Mouse (Mus musculus) MEL (cell line): ENCODE results near the gene Tpm4. TPM values are rescaled to one million over a fixed set of nuclear protein-coding genes. Genes with fewer than 3 reads are reported as not detected.

Experiments
- DNase-seq: peaks from one replicate; pipeline ENCODE4 v3.0.0; 2011; ENCODE audit warnings: low read depth, low spot score
- H3K27ac ChIP-seq: 2 replicates; pipeline ENCODE4 v1.5.1; 2012; ENCODE audit warnings: low read depth, mild to moderate bottlenecking, control low read depth, low read length, moderate library complexity; ENCODE audit not compliant: control insufficient read depth
- H3K27me3 ChIP-seq, 2 experiments: fragments of 150-350 bp in 1 of 2; sonication (generic) in 1 of 2; 2 replicates each; pipeline ENCODE4 v1.6.1; 2012; ENCODE audit warnings: low read length in 2 of 2, mild to moderate bottlenecking in 2 of 2, improper control_type of control experiment in 1 of 2, moderate library complexity in 1 of 2; ENCODE audit not compliant: insufficient read depth in 2 of 2, control insufficient read depth in 1 of 2
- H3K36me3 ChIP-seq, 2 experiments: 2 replicates each; pipeline ENCODE4 v1.6.1; 2012 to 2014; ENCODE audit warnings: low read length in 2 of 2, improper control_type of control experiment in 1 of 2, inconsistent platforms in 1 of 2, mild to moderate bottlenecking in 1 of 2; ENCODE audit not compliant: insufficient read depth in 2 of 2, control insufficient read depth in 1 of 2
- H3K4me1 ChIP-seq, 2 experiments: fragments of 150-350 bp in 1 of 2; sonication (generic) in 1 of 2; 2 replicates each; pipeline ENCODE4 v1.6.1; 2012; ENCODE audit warnings: low read length in 2 of 2, improper control_type of control experiment in 1 of 2, mild to moderate bottlenecking in 1 of 2; ENCODE audit not compliant: insufficient read depth in 2 of 2, control insufficient read depth in 1 of 2
- H3K4me3 ChIP-seq, 2 experiments: fragments of 150-350 bp in 1 of 2; sonication (generic) in 1 of 2; 2 replicates each; pipeline ENCODE4 v1.5.1; 2012; ENCODE audit warnings: low read depth in 2 of 2, low read length in 2 of 2, mild to moderate bottlenecking in 2 of 2, moderate library complexity in 2 of 2, control low read depth in 1 of 2, improper control_type of control experiment in 1 of 2; ENCODE audit not compliant: control insufficient read depth in 1 of 2, insufficient read depth in 1 of 2
- H3K79me2 ChIP-seq: 2 replicates; pipeline ENCODE4 v1.6.1; 2012; ENCODE audit warnings: mild to moderate bottlenecking, low read length, moderate library complexity; ENCODE audit not compliant: control insufficient read depth, poor library complexity, insufficient read depth
- H3K9ac ChIP-seq: 2 replicates; pipeline ENCODE4 v1.6.1; 2012; ENCODE audit warnings: low read depth, mild to moderate bottlenecking, control low read depth, low read length, moderate library complexity; ENCODE audit not compliant: control insufficient read depth, poor library complexity, severe bottlenecking
- H3K9me3 ChIP-seq: fragments of 150-350 bp; sonication (generic); replicated peaks from 2 replicates; pipeline ENCODE4 v1.6.1; 2012; ENCODE audit warnings: mild to moderate bottlenecking, low read length, improper control_type of control experiment, moderate library complexity; ENCODE audit not compliant: insufficient read depth
- BHLHE40 ChIP-seq: IDR thresholded peaks from 2 replicates; pipeline ENCODE4 v1.6.1; 2012; ENCODE audit warnings: low read depth, mild to moderate bottlenecking, inconsistent platforms, low read length, improper control_type of control experiment, borderline replicate concordance
- CHD1 ChIP-seq: IDR thresholded peaks from 2 replicates; pipeline ENCODE4 v1.6.1; 2012; ENCODE audit warnings: low read depth, mild to moderate bottlenecking, inconsistent platforms, low read length, improper control_type of control experiment
- CHD2 ChIP-seq: IDR thresholded peaks from 2 replicates; pipeline ENCODE4 v1.6.1; 2011; ENCODE audit warnings: low read length, improper control_type of control experiment
- CTCF ChIP-seq, 3 experiments: IDR thresholded peaks in 2 of 3; conservative IDR thresholded peaks in 1 of 3; 2 replicates each; pipeline ENCODE4 v1.5.1; 2011 to 2012; ENCODE audit warnings: low read length in 3 of 3, low read depth in 2 of 3, mild to moderate bottlenecking in 2 of 3, improper control_type of control experiment in 1 of 3, inconsistent platforms in 1 of 3, mixed read lengths in 1 of 3, moderate library complexity in 1 of 3; ENCODE audit not compliant: control insufficient read depth in 1 of 3, insufficient read depth in 1 of 3, poor library complexity in 1 of 3, severe bottlenecking in 1 of 3
- E2F4 ChIP-seq: IDR thresholded peaks from 2 replicates; pipeline ENCODE4 v1.6.1; 2011; ENCODE audit warnings: low read depth, low read length, improper control_type of control experiment, borderline replicate concordance
- ELF1 ChIP-seq: IDR thresholded peaks from 2 replicates; pipeline ENCODE4 v1.6.1; 2014; ENCODE audit warnings: low read depth, mild to moderate bottlenecking, inconsistent platforms, low read length, improper control_type of control experiment, moderate library complexity
- EP300 ChIP-seq, 2 experiments: IDR thresholded peaks; 2 replicates each; pipeline ENCODE4 v1.6.1; 2011; ENCODE audit warnings: improper control_type of control experiment in 2 of 2, low read length in 2 of 2, low read depth in 1 of 2, mild to moderate bottlenecking in 1 of 2
- GABPA ChIP-seq: IDR thresholded peaks from 2 replicates; pipeline ENCODE4 v1.6.1; 2012; ENCODE audit warnings: low read depth, mild to moderate bottlenecking, inconsistent platforms, low read length, improper control_type of control experiment, moderate library complexity
- GATA1 ChIP-seq: IDR thresholded peaks from 2 replicates; pipeline ENCODE4 v1.6.1; 2011; ENCODE audit warnings: low read depth, low read length, improper control_type of control experiment
- HCFC1 ChIP-seq: IDR thresholded peaks from 2 replicates; pipeline ENCODE4 v1.6.1; 2012; ENCODE audit warnings: low read depth, mild to moderate bottlenecking, inconsistent platforms, low read length, improper control_type of control experiment, moderate library complexity
- MAX ChIP-seq: IDR thresholded peaks from 2 replicates; pipeline ENCODE4 v1.6.1; 2011; ENCODE audit warnings: low read length, improper control_type of control experiment
- MAZ ChIP-seq: IDR thresholded peaks from 2 replicates; pipeline ENCODE4 v1.6.1; 2012; ENCODE audit warnings: low read depth, mild to moderate bottlenecking, inconsistent platforms, low read length, improper control_type of control experiment
- MEF2A ChIP-seq: IDR thresholded peaks from 2 replicates; pipeline ENCODE4 v1.6.1; 2014; ENCODE audit warnings: low read depth, mild to moderate bottlenecking, inconsistent platforms, low read length, improper control_type of control experiment; ENCODE audit not compliant: poor library complexity, insufficient replicate concordance, severe bottlenecking; ENCODE audit errors: extremely low read depth
- NELFE ChIP-seq: IDR thresholded peaks from 2 replicates; pipeline ENCODE4 v1.6.1; 2011; ENCODE audit warnings: low read depth, low read length, improper control_type of control experiment
- NRF1 ChIP-seq: IDR thresholded peaks from 2 replicates; pipeline ENCODE4 v1.6.1; 2014; ENCODE audit warnings: low read depth, mild to moderate bottlenecking, inconsistent platforms, low read length, improper control_type of control experiment, moderate library complexity; ENCODE audit not compliant: poor library complexity, insufficient read depth, severe bottlenecking
- POLR2A ChIP-seq, 2 experiments: IDR thresholded peaks; 2 replicates each; pipeline ENCODE4 v1.6.1; 2011 to 2012; ENCODE audit warnings: low read length in 2 of 2, mild to moderate bottlenecking in 2 of 2, control low read depth in 1 of 2, improper control_type of control experiment in 1 of 2, low read depth in 1 of 2, moderate library complexity in 1 of 2; ENCODE audit not compliant: control insufficient read depth in 1 of 2, insufficient read depth in 1 of 2, poor library complexity in 1 of 2
- POLR2AphosphoS2 ChIP-seq: IDR thresholded peaks from 2 replicates; pipeline ENCODE4 v1.6.1; 2011; ENCODE audit warnings: low read length, improper control_type of control experiment
- POLR2AphosphoS5 ChIP-seq: IDR thresholded peaks from 2 replicates; pipeline ENCODE4 v1.6.1; 2012; ENCODE audit warnings: low read depth, borderline replicate concordance, mild to moderate bottlenecking, inconsistent platforms, low read length, moderate library complexity, mixed read lengths
- RAD21 ChIP-seq: IDR thresholded peaks from 2 replicates; pipeline ENCODE4 v1.6.1; 2011; ENCODE audit warnings: mild to moderate bottlenecking, low read depth, low read length, improper control_type of control experiment
- SMC3 ChIP-seq: IDR thresholded peaks from 2 replicates; pipeline ENCODE4 v1.6.1; 2011; ENCODE audit warnings: low read depth, low read length, improper control_type of control experiment
- TBP ChIP-seq: IDR thresholded peaks from 2 replicates; pipeline ENCODE4 v1.8.0; 2011; ENCODE audit warnings: low read depth, low read length, improper control_type of control experiment
- TCF12 ChIP-seq: IDR thresholded peaks from 2 replicates; pipeline ENCODE4 v1.6.1; 2014; ENCODE audit warnings: low read depth, mild to moderate bottlenecking, inconsistent platforms, low read length, improper control_type of control experiment, moderate library complexity
- UBTF ChIP-seq: IDR thresholded peaks from 2 replicates; pipeline ENCODE4 v1.6.1; 2012; ENCODE audit warnings: low read depth, mild to moderate bottlenecking, inconsistent platforms, low read length, improper control_type of control experiment, moderate library complexity, borderline replicate concordance; ENCODE audit not compliant: insufficient read depth
- USF1 ChIP-seq: IDR thresholded peaks from 2 replicates; pipeline ENCODE4 v1.6.1; 2014; ENCODE audit warnings: low read depth, mild to moderate bottlenecking, inconsistent platforms, low read length, improper control_type of control experiment, moderate library complexity
- USF2 ChIP-seq, 2 experiments: IDR thresholded peaks; 2 replicates each; pipeline ENCODE4 v1.6.1; 2011 to 2012; ENCODE audit warnings: improper control_type of control experiment in 2 of 2, low read length in 2 of 2, borderline replicate concordance in 1 of 2, inconsistent platforms in 1 of 2, low read depth in 1 of 2, mild to moderate bottlenecking in 1 of 2; ENCODE audit not compliant: insufficient read depth in 1 of 2
- ZC3H11A ChIP-seq: IDR thresholded peaks from 2 replicates; pipeline ENCODE4 v1.6.1; 2012; ENCODE audit warnings: low read depth, mild to moderate bottlenecking, inconsistent platforms, low read length, improper control_type of control experiment
- ZMIZ1 ChIP-seq: IDR thresholded peaks from 2 replicates; pipeline ENCODE4 v1.6.1; 2012; ENCODE audit warnings: low read depth, mild to moderate bottlenecking, inconsistent platforms, low read length, improper control_type of control experiment, moderate library complexity
- ZNF384 ChIP-seq: IDR thresholded peaks from 2 replicates; pipeline ENCODE4 v1.6.1; 2012; ENCODE audit warnings: low read depth, mild to moderate bottlenecking, inconsistent platforms, low read length, improper control_type of control experiment
- polyA plus RNA-seq, 2 experiments: library from polyadenylated mRNA; stranded (reverse) in 1 of 2; unstranded in 1 of 2; fragments of >175 nt in 1 of 2; fragments of >200 nt in 1 of 2; gene quantifications; 2 replicates each; pipeline versions ENCODE4 v1.2.1 to v1.2.4; 2012; ENCODE audit warnings: low replicate concordance in 2 of 2, low read depth in 1 of 2; ENCODE audit not compliant: insufficient read length in 2 of 2, insufficient read depth in 1 of 2, missing spikeins in 1 of 2
- total RNA-seq: library from RNA; depleted of rRNA; stranded (reverse); fragments of 300-350 nt; gene quantifications from 2 replicates; pipeline ENCODE4 v1.2.3, GENCODE M21; 2012

The Tpm4 gene
- total and polyA plus RNA-seq, 3 experiments: 0.12 to 0.36 TPM; not detected in 1

DNA sequence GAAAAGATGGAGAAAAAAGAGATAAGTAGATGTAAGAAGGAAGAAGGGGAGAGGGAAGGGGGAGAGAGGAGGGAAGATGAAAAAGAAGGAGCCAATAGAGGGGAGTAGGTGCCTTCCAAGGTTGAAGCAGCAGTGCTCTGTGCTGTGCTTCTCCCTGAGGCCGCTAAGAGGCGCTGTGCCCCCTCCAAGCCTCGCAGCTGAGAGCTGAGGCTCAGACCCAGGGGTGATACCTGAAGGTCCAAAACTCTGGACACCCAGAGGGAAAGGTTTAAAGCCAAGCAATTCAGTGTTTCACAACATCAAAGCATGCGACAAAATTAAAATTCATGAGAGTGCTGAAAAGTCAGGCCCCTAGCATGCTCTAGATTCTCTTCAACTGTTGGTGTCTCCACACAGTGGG, 29.6 kb upstream of the Tpm4 start:
- Histone ChIP-seq H3K36me3 (no peaks in the 10 kb centered on the region), H3K79me2 (no peaks in the 10 kb centered on the region), H3K4me1 (no peaks in the 10 kb centered on the region), H3K9me3 (no peaks in the 10 kb centered on the region), H3K27me3 (peaks cover 0 to 1% of the 10 kb centered on the region in 2 experiments; a peak in 1 of 4 replicates), H3K9ac (no peak overlapping the region), H3K27ac (no peak overlapping the region), H3K4me3 (no peak overlapping the region)
- no peak for TF ChIP-seq ZNF384
- no peak for TF ChIP-seq POLR2AphosphoS5
- peak; percentile 32 for TF ChIP-seq RAD21
- TF ChIP-seq CTCF (IDR thresholded peaks at IDR 0.05 in 2 of 3, conservative IDR thresholded peaks at IDR 0.05 in 1 of 3; ENCODE audit: control insufficient read depth in 1 of 3, insufficient read depth in 1 of 3, low read depth in 2 of 3, low read length in 3 of 3, poor library complexity in 1 of 3, severe bottlenecking in 1 of 3): peak; percentile 38 to 53 (median 39)
- TF ChIP-seq POLR2AphosphoS2: no peak
- TF ChIP-seq GATA1: no peak
- TF ChIP-seq UBTF: no peak
- TF ChIP-seq GABPA: no peak
- no peak for TF ChIP-seq POLR2A (IDR thresholded peaks at IDR 0.05; ENCODE audit: control insufficient read depth in 1 of 2, insufficient read depth in 1 of 2, low read depth in 1 of 2, low read length in 2 of 2, poor library complexity in 1 of 2)
- no peak for TF ChIP-seq E2F4
- TF ChIP-seq CHD2: no peak
- TF ChIP-seq HCFC1: no peak
- no peak for TF ChIP-seq ELF1
- no peak for TF ChIP-seq USF2 (IDR thresholded peaks at IDR 0.05; ENCODE audit: borderline replicate concordance in 1 of 2, insufficient read depth in 1 of 2, low read depth in 1 of 2, low read length in 2 of 2)
- no peak; the same call in 1 of the 2 replicates for TF ChIP-seq SMC3
- no peak for TF ChIP-seq TCF12
- TF ChIP-seq TBP: no peak
- no peak for TF ChIP-seq EP300 (IDR thresholded peaks at IDR 0.05; ENCODE audit: low read depth in 1 of 2, low read length in 2 of 2)
- no peak for TF ChIP-seq BHLHE40
- TF ChIP-seq MAX: no peak
- TF ChIP-seq ZC3H11A: 0 out of 2 replicates have a peak, but pooled peaks have one; percentile 14
- no peak for DNase-seq

DNA sequence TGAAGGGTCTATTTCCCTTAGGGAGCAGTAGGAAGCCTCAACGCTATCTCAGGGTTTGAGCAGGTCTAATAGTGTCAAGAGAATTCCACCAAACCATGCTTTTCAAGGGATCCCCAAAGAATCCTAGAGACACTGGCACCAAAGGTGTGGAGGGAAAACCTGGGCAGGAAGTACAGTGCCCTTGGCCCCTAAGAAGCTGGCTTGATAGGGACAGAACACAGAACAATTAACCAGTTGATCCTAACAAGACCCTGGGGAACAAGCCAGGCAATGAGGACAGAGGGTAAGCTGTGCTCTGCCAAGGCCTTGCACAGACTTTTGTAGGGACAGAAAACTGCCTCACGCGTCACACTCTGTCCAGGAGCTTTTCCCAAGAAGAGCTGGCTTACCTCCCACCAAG, 28.0 kb upstream of the Tpm4 start, which contains the start of gene Olfr374:
Gene Olfr374 (plus strand): TSS at position 301 of the 400 bp plus-strand sequence.
- Histone ChIP-seq H3K9ac (no peak within 1 kb of the TSS), H3K9me3 (no peaks in the 10 kb centered on the region), H3K79me2 (no peaks in the 10 kb centered on the region), H3K4me1 (peaks cover 0 to 2% of the 10 kb centered on the region in 2 experiments; a peak in 1 of 4 replicates), H3K27me3 (peaks cover 0 to 1% of the 10 kb centered on the region in 2 experiments; a peak in 1 of 4 replicates), H3K36me3 (no peaks in the 10 kb centered on the region), H3K27ac (no peak within 1 kb of the TSS), H3K4me3 (no peak within 1 kb of the TSS)
- no peak for DNase-seq
- TF ChIP-seq USF1 (no peak), TBP (no peak), MAZ (no peak), NRF1 (no peak), RAD21 (no peak), MEF2A (no peak), CHD1 (no peak), ZNF384 (no peak), ZC3H11A (no peak), ZMIZ1 (no peak), HCFC1 (no peak), NELFE (no peak), SMC3 (no peak)
